Mouse (Mus musculus) cerebellum, adult 2 months (tissue): ENCODE measurements around the gene Actr6.

Source experiments
- CTCF ChIP-seq: fragments of 200-500 bp; IDR thresholded peaks from 2 replicates; pipeline ENCODE4 v1.5.1; 2011; ENCODE audit warnings: low read depth, mild to moderate bottlenecking, control low read depth, low read length, moderate library complexity, borderline replicate concordance; ENCODE audit not compliant: insufficient read depth
- POLR2A ChIP-seq: fragments of 200-500 bp; IDR thresholded peaks from 2 replicates; pipeline ENCODE4 v1.6.1; 2011; ENCODE audit warnings: low read length, control low read depth, borderline replicate concordance; ENCODE audit not compliant: insufficient read depth

- TF ChIP-seq POLR2A: no peak
- no peak for TF ChIP-seq CTCF
These were observed 54.0 kb downstream of the Actr6 start for GRCm38 (mm10) chr10:89678054-89678453.
